Mouse (Mus musculus) midbrain, embryonic 13.5 days (tissue): ENCODE measurements around the gene Gm3045. TPM values are rescaled to one million over a fixed set of nuclear protein-coding genes. Genes with fewer than 3 reads are reported as not detected.
A peak's percentile ranks its signal among the peaks of the same experiment; 100 is the strongest.

ENCODE experiments used
- ATAC-seq: fragments of 200-750 bp; cut with Nextera tagmentation; 2 replicates; pipeline ENCODE4 v1.8.0; 2017; ENCODE audit warnings: mild to moderate bottlenecking, moderate TSS enrichment, moderate library complexity
- H3K27ac ChIP-seq: fragments of 300-500 bp; sonication (generic); 2 replicates; pipeline ENCODE4 v1.5.1; 2015; ENCODE audit warnings: inconsistent platforms, mild to moderate bottlenecking, moderate library complexity
- H3K27me3 ChIP-seq: fragments of 300-500 bp; sonication (generic); 2 replicates; pipeline ENCODE4 v1.6.1; 2015; ENCODE audit warnings: mild to moderate bottlenecking, inconsistent platforms
- H3K36me3 ChIP-seq: fragments of 300-500 bp; sonication (generic); 2 replicates; pipeline ENCODE4 v1.6.1; 2015; ENCODE audit warnings: mild to moderate bottlenecking, inconsistent platforms
- H3K4me1 ChIP-seq: fragments of 300-500 bp; sonication (generic); replicated peaks from 2 replicates; pipeline ENCODE4 v1.6.1; 2015; ENCODE audit warnings: inconsistent platforms
- H3K4me2 ChIP-seq: fragments of 300-500 bp; sonication (generic); replicated peaks from 2 replicates; pipeline ENCODE4 v1.6.1; 2015; ENCODE audit warnings: moderate library complexity, mild to moderate bottlenecking, inconsistent platforms
- H3K4me3 ChIP-seq: fragments of 300-500 bp; sonication (generic); replicated peaks from 2 replicates; pipeline ENCODE4 v1.5.1; 2015; ENCODE audit warnings: mild to moderate bottlenecking, inconsistent platforms
- H3K9ac ChIP-seq: fragments of 300-500 bp; sonication (generic); replicated peaks from 2 replicates; pipeline ENCODE4 v1.6.1; 2015; ENCODE audit warnings: mild to moderate bottlenecking, inconsistent platforms
- H3K9me3 ChIP-seq: fragments of 300-500 bp; sonication (generic); 2 replicates; pipeline ENCODE4 v1.6.1; 2016; ENCODE audit warnings: mild to moderate bottlenecking, inconsistent platforms
- WGBS: fragments of 180-500 bp; shearing (Covaris S2); methylation state at CpG from one replicate; pipeline ENCODE4 v1.1.7; 2015; 5-methylcytosine and 5-hydroxymethylcytosine counted together
- polyA plus RNA-seq: library from polyadenylated mRNA; unstranded; fragments of >200 nt; fragmentation: Nextera tagmentation; extraction: Ambion mirVana; gene quantifications from 2 replicates; pipeline ENCODE4 v1.2.1, GENCODE M21; 2015

The Gm3045 gene
- polyA plus RNA-seq, 1 experiment from 2014 or later = not detected

DNA sequence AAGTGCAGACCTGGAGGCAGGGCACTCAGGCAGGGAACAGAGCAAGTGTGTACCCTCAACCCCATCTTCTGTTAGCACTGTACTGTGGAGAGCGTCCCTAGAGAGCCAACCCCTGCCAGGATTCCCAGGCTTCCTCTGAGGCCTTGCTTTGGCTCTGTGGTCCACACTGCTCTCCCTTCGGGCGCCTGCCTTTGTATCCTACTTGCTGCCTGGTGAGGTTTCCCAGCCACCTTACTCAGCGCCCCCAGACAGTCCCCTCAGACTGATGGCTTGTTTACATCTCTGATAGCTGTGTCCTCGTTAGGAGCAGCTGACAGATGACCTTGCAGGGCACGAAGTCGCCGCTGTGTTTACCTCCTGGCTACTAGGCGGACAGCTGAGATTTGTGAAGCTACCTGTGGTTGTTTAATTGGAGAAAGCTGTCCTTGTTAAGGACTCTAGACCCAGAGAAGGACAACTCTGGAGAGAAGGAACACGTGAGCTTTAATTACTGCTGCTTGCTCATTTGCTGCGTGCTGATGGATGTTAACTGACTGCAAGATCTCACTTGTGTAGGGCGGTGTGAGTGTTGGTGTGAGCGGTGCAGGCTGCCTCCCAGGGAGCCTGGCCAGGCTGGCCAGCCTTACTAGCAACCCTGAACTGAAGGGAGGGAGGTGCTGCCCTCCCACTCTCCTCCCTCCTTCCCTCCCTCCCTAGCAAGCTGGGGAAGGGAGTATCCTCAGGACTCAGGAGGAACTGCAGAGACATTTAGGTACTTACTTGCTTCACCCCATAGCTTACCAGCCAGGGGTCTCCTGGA lies 7.5 kb upstream of the Gm3045 start:
- ATAC-seq = no peak
- no peak overlapping the region for H3K4me3 ChIP-seq
- WGBS = 66% methylated on average over 13 of the region's 13 CpGs

DNA sequence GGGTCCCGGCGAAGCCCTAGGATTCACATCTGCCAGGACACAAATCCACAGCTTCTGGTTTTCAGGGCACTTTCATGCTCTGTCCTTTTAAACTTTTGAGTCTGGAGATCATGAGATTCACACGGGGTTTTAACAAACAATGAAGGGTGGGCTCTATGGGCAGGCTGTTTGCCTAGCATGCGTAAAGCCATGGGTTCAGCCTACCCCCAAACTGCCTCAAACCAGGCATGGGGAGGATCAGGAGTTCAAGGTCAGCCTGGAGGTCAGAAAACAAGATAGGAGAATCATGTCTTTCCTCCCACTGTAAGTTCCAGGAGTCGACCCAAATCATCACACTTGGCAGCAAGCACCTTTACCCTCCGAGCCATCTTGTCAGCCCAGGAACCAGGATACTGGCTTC lies 6.9 kb upstream of the Gm3045 start:
- H3K36me3 ChIP-seq = no peaks in the 10 kb centered on the region
- no peaks in the 10 kb centered on the region for H3K9me3 ChIP-seq
- H3K4me1 ChIP-seq = peaks cover 18% of the 10 kb centered on the region
- H3K4me2 ChIP-seq = no peak overlapping the region
- ATAC-seq = no peak
- no peak overlapping the region for H3K9ac ChIP-seq
- peaks cover 51% of the 10 kb centered on the region for H3K27me3 ChIP-seq
- no peak overlapping the region for H3K4me3 ChIP-seq
- WGBS = 77% methylated on average over 6 of the region's 6 CpGs
- H3K27ac ChIP-seq = no peak overlapping the region

More for the DNA sequence above, 7.5 kb upstream of the Gm3045 start:
- H3K36me3 ChIP-seq = no peaks in the 10 kb centered on the region
- H3K9me3 ChIP-seq = no peaks in the 10 kb centered on the region
- peaks cover 51% of the 10 kb centered on the region for H3K27me3 ChIP-seq
- no peak overlapping the region for H3K27ac ChIP-seq
- H3K9ac ChIP-seq = no peak overlapping the region
- no peak overlapping the region for H3K4me2 ChIP-seq
- H3K4me1 ChIP-seq = peaks cover 21% of the 10 kb centered on the region

DNA sequence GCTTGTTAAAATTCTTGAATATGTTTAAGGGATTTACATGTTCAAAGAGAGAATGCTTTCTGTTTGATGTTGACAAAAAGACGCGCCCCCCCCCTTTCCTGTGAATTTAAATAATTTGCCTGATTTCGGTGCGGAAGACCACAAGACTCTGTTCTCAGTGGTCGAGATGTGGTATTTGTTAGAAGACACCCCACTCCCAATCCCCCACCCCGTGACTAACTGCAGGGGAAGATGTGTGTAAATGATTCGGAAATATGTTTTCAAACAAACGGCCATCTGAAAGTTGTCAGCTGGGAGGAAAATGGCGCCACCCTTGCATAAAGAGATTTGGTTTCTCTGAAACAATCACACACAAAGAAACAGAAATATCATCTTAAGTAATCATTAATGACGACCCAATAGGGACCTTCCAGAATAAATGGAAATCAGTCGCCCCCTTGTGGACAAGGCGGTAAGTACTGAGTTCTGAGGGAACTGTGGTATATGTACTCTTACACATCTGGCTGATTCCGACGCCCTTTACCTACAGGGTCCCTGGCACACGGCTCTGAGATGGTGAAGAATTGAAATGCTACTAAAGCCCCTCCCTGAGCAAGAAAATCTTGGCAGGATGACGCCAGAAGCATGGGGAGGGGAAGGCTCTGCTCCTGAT lies 4.2 kb upstream of the Gm3045 start:
- peaks cover 51% of the 10 kb centered on the region for H3K27me3 ChIP-seq
- no peaks in the 10 kb centered on the region for H3K9me3 ChIP-seq
- no peak overlapping the region for H3K4me3 ChIP-seq
- H3K4me2 ChIP-seq = peak overlapping the region; percentile 5; the same call in 1 of the 2 replicates
- peak; percentile 71 for ATAC-seq
- H3K4me1 ChIP-seq = peaks cover 17% of the 10 kb centered on the region; the same call in 1 of the 2 replicates
- H3K27ac ChIP-seq = no peak overlapping the region
- no peak overlapping the region for H3K9ac ChIP-seq
- WGBS = 17% methylated on average over 16 of the region's 16 CpGs
- H3K36me3 ChIP-seq = no peaks in the 10 kb centered on the region

DNA sequence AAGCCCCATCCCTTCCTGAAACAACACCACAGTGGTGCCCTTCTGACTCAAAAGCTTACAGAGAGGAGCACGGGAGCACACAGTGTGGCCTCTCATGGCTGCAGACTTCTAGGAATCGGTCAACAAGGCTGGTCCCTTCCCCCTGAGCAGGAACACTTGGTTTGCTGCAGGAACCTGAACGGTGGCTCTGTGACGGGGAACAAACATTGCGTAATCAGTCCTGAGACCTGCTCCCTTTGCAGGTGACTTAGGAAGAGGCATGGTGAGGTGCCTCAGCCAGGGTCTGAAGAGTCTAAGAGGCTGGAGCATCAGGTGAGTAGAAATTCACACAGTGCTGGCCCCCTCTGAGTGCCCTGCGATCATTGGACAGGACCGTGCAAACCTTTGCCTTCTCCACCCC lies 463 bp upstream of the Gm3045 start:
- H3K4me1 ChIP-seq = peaks cover 17% of the 10 kb centered on the region; the same call in 1 of the 2 replicates
- H3K27me3 ChIP-seq = peaks cover 50% of the 10 kb centered on the region
- no peak overlapping the region for H3K27ac ChIP-seq
- no peak for ATAC-seq
- H3K4me3 ChIP-seq = no peak overlapping the region
- 90% methylated on average over 7 of the region's 7 CpGs for WGBS
- no peak overlapping the region for H3K9ac ChIP-seq
- no peak overlapping the region for H3K4me2 ChIP-seq
- no peaks in the 10 kb centered on the region for H3K9me3 ChIP-seq
- no peaks in the 10 kb centered on the region for H3K36me3 ChIP-seq

DNA sequence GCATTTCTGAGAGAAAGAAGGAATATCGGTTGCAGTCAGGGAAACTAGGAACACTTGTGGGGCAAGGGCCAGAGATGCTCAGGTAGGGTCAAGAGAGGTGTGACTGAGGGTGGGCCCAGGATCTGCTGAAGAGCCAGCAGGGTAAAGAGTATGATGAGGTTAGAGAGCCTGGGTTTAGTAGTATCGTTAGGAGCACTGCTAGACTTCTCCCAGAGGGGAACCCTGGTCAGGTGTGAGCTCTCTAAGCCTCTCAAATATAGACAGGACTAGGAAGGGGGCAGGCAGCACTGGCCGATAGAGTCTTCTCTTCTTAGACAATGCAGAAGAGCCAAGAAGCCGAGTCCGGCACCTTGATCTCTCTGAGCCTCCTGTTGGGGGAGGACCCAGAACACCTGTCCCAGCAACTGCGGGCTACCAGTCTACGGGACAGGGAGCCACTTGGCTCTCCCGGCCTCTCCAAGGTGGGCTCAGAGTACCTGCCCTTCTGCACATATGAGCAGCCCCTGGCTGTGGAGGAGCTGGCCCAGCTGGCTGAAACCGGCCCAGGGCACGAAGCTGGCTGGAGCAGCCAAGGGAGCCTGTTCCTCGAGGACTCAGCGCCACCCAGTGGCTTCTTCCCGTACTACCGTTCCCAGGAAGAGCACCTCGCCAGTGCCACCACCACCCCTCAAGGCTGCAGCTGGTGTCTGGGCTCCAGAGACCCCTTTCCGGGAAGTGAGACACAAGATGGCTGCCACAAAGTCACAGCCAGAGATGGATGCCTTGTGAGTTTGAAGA lies 2.5 kb downstream of the Gm3045 start:
- peaks cover 12% of the 10 kb centered on the region for H3K4me1 ChIP-seq
- H3K9me3 ChIP-seq = no peaks in the 10 kb centered on the region
- H3K36me3 ChIP-seq = no peaks in the 10 kb centered on the region
- peaks cover 35% of the 10 kb centered on the region for H3K27me3 ChIP-seq
- no peak overlapping the region for H3K4me3 ChIP-seq
- WGBS = 28% methylated on average over 16 of the region's 16 CpGs
- no peak overlapping the region for H3K4me2 ChIP-seq
- peak; percentile 91 for ATAC-seq
- no peak overlapping the region for H3K27ac ChIP-seq
- no peak overlapping the region for H3K9ac ChIP-seq

DNA sequence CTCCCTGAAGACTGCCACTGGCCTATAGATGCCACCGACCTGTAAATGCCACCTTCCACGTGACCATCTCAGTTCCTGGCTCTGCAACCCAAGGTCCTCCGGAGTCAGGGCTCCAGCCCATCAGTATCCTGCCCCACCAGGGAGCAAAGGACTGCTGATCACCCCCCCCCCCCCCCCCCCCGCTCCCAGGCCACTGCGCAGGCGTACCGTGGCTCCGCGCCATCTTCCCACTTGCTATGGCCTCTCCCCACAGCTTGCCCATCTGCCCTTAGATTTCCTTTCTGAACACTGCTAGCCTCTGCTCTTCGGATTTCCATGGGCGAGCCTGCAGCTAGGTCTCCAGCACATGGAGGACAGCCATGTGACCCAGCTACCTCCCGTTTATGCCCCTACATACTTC lies 6.1 kb downstream of the Gm3045 start:
- 83% methylated on average over 6 of the region's 12 CpGs for WGBS
- ATAC-seq = no peak

DNA sequence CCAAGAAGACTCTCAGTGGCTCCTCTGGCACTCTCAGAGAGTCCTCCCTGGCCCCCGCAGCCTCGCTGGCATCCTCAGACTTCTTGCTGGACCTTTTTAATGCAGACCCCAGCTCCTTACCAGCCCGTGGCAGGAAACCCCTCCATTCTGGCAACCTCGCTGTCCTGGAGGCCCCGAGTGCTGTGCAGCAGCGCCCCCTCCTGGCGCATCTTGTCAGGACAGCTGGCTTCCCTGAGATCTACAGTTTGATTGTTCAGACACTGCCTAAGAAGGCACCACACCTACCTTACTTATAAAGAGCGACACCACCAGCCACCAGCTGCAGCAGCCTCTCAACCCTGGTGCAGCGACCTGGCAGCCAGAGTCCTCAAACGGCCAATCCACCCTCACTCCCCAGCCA lies 7.1 kb downstream of the Gm3045 start:
- H3K9ac ChIP-seq = no peak overlapping the region
- WGBS = 11% methylated on average over 10 of the region's 10 CpGs
- no peak overlapping the region for H3K4me3 ChIP-seq
- H3K4me1 ChIP-seq = peaks cover 16% of the 10 kb centered on the region
- peaks cover 60% of the 10 kb centered on the region for H3K27me3 ChIP-seq
- H3K36me3 ChIP-seq = no peaks in the 10 kb centered on the region
- peak; percentile 21; the same call in 1 of the 2 replicates for ATAC-seq
- no peak overlapping the region for H3K4me2 ChIP-seq
- H3K27ac ChIP-seq = no peak overlapping the region
- no peaks in the 10 kb centered on the region for H3K9me3 ChIP-seq

More for the DNA sequence above, 6.1 kb downstream of the Gm3045 start:
- Histone ChIP-seq H3K9me3 (no peaks in the 10 kb centered on the region), H3K4me1 (peaks cover 10% of the 10 kb centered on the region), H3K9ac (no peak overlapping the region), H3K4me2 (no peak overlapping the region), H3K27me3 (peaks cover 59% of the 10 kb centered on the region), H3K27ac (no peak overlapping the region), H3K4me3 (no peak overlapping the region), H3K36me3 (no peaks in the 10 kb centered on the region)

DNA sequence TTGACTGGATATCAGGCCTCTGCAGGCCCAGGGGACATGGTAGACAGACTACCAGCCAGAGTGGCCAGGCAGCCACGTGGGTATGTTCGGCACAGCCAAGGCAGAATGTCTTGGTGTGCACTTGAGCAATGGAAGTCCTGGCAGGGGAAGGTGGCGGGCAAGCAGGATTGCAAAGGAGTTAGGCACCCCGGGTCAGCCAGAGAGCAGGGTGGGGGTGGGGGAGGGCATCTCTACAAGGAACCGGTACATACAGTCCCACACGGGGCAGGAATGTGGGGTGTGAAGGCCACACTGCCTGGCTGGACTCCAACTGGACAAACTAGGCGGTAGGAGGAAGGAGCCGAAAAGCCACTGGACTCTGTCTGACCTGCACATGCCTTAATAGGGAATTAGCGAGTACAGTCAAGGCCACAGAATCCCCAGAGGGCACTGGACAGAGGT lies 7.9 kb downstream of the Gm3045 start:
- ATAC-seq = 0 out of 2 replicates have a peak, but pooled peaks have one; percentile 30
- Histone ChIP-seq H3K9me3 (no peaks in the 10 kb centered on the region), H3K4me3 (no peak overlapping the region), H3K36me3 (no peaks in the 10 kb centered on the region), H3K27me3 (peaks cover 64% of the 10 kb centered on the region), H3K4me1 (peaks cover 19% of the 10 kb centered on the region), H3K27ac (no peak overlapping the region), H3K4me2 (no peak overlapping the region), H3K9ac (no peak overlapping the region)
- 87% methylated on average over 9 of the region's 9 CpGs for WGBS

DNA sequence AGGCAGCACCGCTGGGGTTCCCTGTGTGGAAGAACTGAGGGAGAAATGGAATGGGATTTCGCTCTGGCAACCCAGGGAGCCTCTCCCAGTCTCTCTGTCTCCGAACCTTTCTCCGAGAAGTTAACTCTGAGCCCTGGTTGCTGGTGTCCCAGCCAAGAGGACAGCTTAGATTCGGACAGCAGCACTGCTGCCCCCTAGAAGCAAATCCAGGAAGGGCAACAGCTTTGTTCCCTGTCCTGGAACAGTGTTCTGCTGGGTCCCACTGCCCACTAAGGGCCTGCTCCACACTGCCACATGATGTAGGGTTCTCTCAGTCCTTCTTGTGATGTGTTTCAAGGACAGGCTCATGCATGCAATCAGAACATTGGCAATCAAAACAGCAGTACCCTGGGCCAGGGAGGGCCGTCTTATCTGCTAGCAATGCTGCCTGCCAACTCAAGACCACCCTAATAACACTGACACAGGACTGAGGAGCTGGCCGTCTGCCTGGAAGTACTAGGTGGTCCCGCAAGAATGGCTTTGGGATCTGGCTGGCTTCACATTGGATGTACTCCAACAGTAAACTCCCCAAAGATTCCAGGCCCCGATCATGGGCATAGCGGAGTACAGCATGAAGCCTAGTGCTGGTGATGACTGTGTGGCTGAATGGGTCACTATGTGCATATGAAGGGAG lies 9.4 kb downstream of the Gm3045 start:
- 61% methylated on average over 10 of the region's 10 CpGs for whole genome bisulfite sequencing
- no peaks in the 10 kb centered on the region for H3K36me3 ChIP-seq
- H3K27ac ChIP-seq = no peak overlapping the region
- no peaks in the 10 kb centered on the region for H3K9me3 ChIP-seq
- H3K4me3 ChIP-seq = no peak overlapping the region
- H3K4me1 ChIP-seq = peaks cover 19% of the 10 kb centered on the region
- H3K4me2 ChIP-seq = no peak overlapping the region
- no peak overlapping the region for H3K9ac ChIP-seq
- peaks cover 64% of the 10 kb centered on the region for H3K27me3 ChIP-seq
- no peak for ATAC-seq

DNA sequence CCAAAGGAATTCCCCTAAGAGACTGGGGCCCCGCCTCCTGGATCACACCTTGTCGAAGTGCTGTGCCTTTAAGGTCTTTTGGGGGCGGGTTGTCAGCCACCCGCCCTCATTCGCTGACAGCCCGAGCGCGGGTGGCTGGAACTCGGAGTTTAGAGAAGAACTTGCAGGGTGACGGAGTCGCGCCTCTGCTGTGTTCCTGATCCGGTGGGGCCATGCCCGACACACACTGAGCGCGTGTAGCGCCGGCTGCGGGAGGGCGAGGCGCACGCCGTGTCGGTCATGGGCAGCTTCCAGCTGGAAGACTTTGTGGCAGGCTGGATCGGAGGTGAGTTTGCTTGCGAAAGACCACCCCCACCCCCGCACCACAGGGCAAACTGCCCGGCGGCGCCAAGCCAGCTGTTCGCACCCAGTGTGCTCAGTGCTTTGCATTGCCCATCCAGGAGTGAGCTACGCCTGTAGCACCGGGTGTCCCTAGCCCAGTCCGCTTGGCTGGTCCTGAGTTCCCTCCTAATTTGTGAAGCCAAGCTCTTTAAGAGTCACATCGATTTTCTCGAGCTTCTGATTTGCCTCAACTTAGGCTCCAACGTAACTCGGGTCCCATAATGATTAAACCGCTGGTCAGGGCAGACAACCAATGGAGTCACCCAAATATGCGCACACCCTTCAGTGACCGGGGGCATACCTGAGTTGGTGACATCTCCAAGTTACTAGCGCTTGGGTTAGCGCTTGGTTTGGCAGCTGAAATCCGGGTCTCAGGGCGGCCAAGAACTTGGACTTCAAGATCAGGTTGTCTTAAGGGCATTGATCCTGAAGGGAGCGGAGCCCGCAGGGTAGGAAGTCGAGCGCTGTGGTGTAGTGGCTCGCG lies 12.0 kb downstream of the Gm3045 start, which contains the start of gene Slc25a48:
Slc25a48 (plus strand) TSS at position 145 of the 865 bp plus-strand sequence.
- H3K27ac ChIP-seq = no peak within 1 kb of the TSS
- peak within 1 kb of the TSS; percentile 52 for H3K4me2 ChIP-seq
- WGBS = 4% methylated on average over 51 of the region's 51 CpGs
- peaks cover 17% of the 10 kb centered on the region for H3K4me1 ChIP-seq
- H3K9ac ChIP-seq = no peak within 1 kb of the TSS
- H3K27me3 ChIP-seq = peaks cover 68% of the 10 kb centered on the region
- peak within 1 kb of the TSS; percentile 33 for H3K4me3 ChIP-seq
- ATAC-seq = peak; percentile 45; the same call in 1 of the 2 replicates
- H3K36me3 ChIP-seq = no peaks in the 10 kb centered on the region
- H3K9me3 ChIP-seq = no peaks in the 10 kb centered on the region

DNA sequence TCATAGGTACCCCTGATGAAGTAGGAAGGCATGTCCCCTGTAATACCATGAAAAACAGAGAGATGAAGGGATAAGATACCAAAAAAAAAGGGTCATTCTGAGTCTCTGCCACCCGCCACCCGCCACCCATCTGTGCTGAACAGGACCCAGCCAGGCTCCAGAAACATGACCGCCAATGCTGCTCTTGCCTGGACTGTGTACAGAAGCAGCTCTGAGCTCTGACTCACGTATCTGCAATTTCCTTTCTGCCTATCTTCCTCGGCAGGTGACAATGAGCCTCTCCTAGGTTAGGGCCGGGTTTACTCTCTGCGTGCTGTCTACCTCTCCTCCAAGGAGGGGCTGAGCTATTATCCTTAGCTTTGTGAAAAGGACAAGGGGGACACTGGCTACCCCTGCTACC lies 17.0 kb downstream of the Gm3045 start:
- no peaks in the 10 kb centered on the region for H3K36me3 ChIP-seq
- no peak overlapping the region for H3K9ac ChIP-seq
- H3K9me3 ChIP-seq = no peaks in the 10 kb centered on the region; the same call in 1 of the 2 replicates
- 79% methylated on average over 7 of the region's 7 CpGs for WGBS
- H3K4me3 ChIP-seq = no peak overlapping the region
- no peak for ATAC-seq
- H3K27me3 ChIP-seq = peaks cover 28% of the 10 kb centered on the region
- no peak overlapping the region for H3K4me2 ChIP-seq
- H3K4me1 ChIP-seq = peaks cover 4% of the 10 kb centered on the region
- H3K27ac ChIP-seq = no peak overlapping the region
